Mouse (Mus musculus) liver, adult 2 months (tissue): Measurements from ENCODE around the gene Tspyl4. TPM values are rescaled to one million over a fixed set of nuclear protein-coding genes. Genes with fewer than 3 reads are reported as not detected.

Experiments
- DNase-seq: peaks from one replicate; pipeline ENCODE4 v3.0.0-alpha.2; 2011; ENCODE audit warnings: low read depth, low spot score; ENCODE audit errors: extremely low read depth
- H3K27ac ChIP-seq: fragments of 200-500 bp; replicated peaks from 2 replicates; pipeline ENCODE4 v1.5.1; 2012; ENCODE audit warnings: low read depth, mild to moderate bottlenecking, control low read depth, inconsistent platforms, low read length; ENCODE audit not compliant: insufficient read depth
- H3K27me3 ChIP-seq: fragments of 200-500 bp; 2 replicates; pipeline ENCODE4 v1.6.1; 2012; ENCODE audit warnings: mild to moderate bottlenecking, moderate library complexity, low read length, inconsistent platforms; ENCODE audit not compliant: control insufficient read depth, insufficient read depth
- H3K36me3 ChIP-seq: fragments of 200-500 bp; 2 replicates; pipeline ENCODE4 v1.6.1; 2012; ENCODE audit warnings: low read length, inconsistent platforms; ENCODE audit not compliant: control insufficient read depth, insufficient read depth
- H3K4me1 ChIP-seq: fragments of 200-500 bp; 2 replicates; pipeline ENCODE4 v1.6.1; 2011; ENCODE audit warnings: low read length; ENCODE audit not compliant: control insufficient read depth, insufficient read depth
- H3K4me3 ChIP-seq: fragments of 200-500 bp; 2 replicates; pipeline ENCODE4 v1.5.1; 2011; ENCODE audit warnings: low read depth, mild to moderate bottlenecking, control low read depth, low read length, moderate library complexity; ENCODE audit not compliant: insufficient read depth
- H3K79me2 ChIP-seq: fragments of 200-500 bp; 2 replicates; pipeline ENCODE4 v1.6.1; 2012; ENCODE audit warnings: inconsistent platforms, mild to moderate bottlenecking, low read length, moderate library complexity; ENCODE audit not compliant: control insufficient read depth, insufficient read depth
- H3K9ac ChIP-seq: fragments of 200-500 bp; 2 replicates; pipeline ENCODE4 v1.6.1; 2012; ENCODE audit warnings: low read depth, mild to moderate bottlenecking, control low read depth, inconsistent platforms, low read length
- CTCF ChIP-seq: fragments of 200-500 bp; IDR thresholded peaks from 2 replicates; pipeline ENCODE4 v1.5.1; 2011; ENCODE audit warnings: low read depth, low read length, control low read depth
- POLR2A ChIP-seq: fragments of 200-500 bp; IDR thresholded peaks from 2 replicates; pipeline ENCODE4 v1.6.1; 2011; ENCODE audit warnings: low read length, control low read depth; ENCODE audit not compliant: insufficient read depth; ENCODE audit errors: extremely low read depth
- WGBS: fragments of 180-500 bp; shearing (Covaris S2); methylation state at CpG from one replicate; pipeline ENCODE4 v1.1.7; 2018; 5-methylcytosine and 5-hydroxymethylcytosine counted together
- polyA plus RNA-seq: library from polyadenylated mRNA; depleted of rRNA; stranded (reverse); fragments of >200 nt; gene quantifications from 2 replicates; pipeline ENCODE4 v1.2.3, GENCODE M21; 2012
- total RNA-seq: library from RNA; depleted of rRNA; stranded (reverse); fragments of >200 nt; gene quantifications from 2 replicates; pipeline ENCODE4 v1.2.3, GENCODE M21; 2014

Gene Tspyl4
- total and polyA plus RNA-seq, 2 experiments: 1.7 to 2.8 TPM

GRCm38 (mm10) chr10:34282420-34283238 is 14.6 kb upstream of the Tspyl4 start:
- 3% methylated on average over 47 of the region's 47 CpGs for WGBS
- peaks cover 11% of the 10 kb centered on the region for H3K36me3 ChIP-seq
- no peak for TF ChIP-seq CTCF
- no peak for TF ChIP-seq POLR2A

GRCm38 (mm10) chr10:34296911-34297298 is 337 bp upstream of the Tspyl4 start:
- Histone ChIP-seq H3K9ac (no peak overlapping the region), H3K4me1 (no peaks in the 10 kb centered on the region), H3K79me2 (no peaks in the 10 kb centered on the region; the same call in 1 of the 2 replicates), H3K36me3 (peaks cover 2% of the 10 kb centered on the region; the same call in 1 of the 2 replicates), H3K4me3 (peak overlapping the region; percentile 7; the same call in 1 of the 2 replicates), H3K27me3 (no peaks in the 10 kb centered on the region), H3K27ac (no peak overlapping the region)
- peak; percentile 13 for DNase-seq
- 7% methylated on average over 13 of the region's 13 CpGs for WGBS
- TF ChIP-seq CTCF: no peak
- no peak for TF ChIP-seq POLR2A

More at GRCm38 (mm10) chr10:34282420-34283238, 14.6 kb upstream of the Tspyl4 start:
- Histone ChIP-seq H3K4me3 (peak overlapping the region; percentile 85), H3K9ac (peak overlapping the region; percentile 92), H3K27me3 (no peaks in the 10 kb centered on the region), H3K27ac (peak overlapping the region; percentile 76), H3K4me1 (peaks cover 12% of the 10 kb centered on the region), H3K79me2 (peaks cover 15% of the 10 kb centered on the region; the same call in 1 of the 2 replicates)
- DNase-seq: peak; percentile 83

DNA sequence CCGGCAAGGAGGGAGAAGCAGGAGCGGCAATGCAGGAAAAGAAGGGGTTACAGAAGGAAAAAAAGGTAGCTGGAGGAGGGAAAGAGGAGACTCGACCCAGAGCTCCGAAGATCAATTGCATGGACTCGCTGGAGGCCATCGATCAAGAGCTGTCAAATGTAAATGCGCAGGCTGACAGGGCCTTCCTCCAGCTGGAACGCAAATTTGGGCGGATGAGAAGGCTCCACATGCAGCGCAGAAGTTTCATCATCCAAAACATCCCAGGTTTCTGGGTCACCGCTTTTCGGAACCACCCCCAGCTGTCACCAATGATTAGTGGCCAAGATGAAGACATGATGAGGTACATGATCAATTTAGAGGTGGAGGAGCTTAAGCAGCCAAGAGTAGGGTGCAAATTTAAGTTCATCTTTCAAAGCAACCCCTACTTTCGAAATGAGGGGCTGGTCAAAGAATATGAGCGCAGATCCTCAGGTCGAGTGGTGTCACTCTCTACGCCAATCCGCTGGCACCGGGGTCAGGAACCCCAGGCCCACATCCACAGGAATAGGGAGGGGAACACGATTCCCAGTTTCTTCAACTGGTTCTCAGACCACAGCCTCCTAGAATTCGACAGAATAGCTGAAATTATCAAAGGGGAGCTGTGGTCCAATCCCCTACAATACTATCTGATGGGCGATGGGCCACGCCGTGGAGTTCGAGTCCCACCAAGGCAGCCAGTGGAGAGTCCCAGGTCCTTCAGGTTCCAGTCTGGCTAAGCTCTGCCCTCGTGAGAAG is 925 bp downstream of the Tspyl4 start:
- H3K4me1 ChIP-seq: no peaks in the 10 kb centered on the region
- peak; percentile 54 for DNase-seq
- H3K9ac ChIP-seq: peak overlapping the region; percentile 51; the same call in 1 of the 2 replicates
- WGBS: 51% methylated on average over 25 of the region's 25 CpGs
- H3K27me3 ChIP-seq: no peaks in the 10 kb centered on the region
- H3K27ac ChIP-seq: no peak overlapping the region
- no peaks in the 10 kb centered on the region for H3K36me3 ChIP-seq
- H3K4me3 ChIP-seq: peak overlapping the region; percentile 58
- TF ChIP-seq CTCF (no peak), POLR2A (no peak)
- no peaks in the 10 kb centered on the region; the same call in 1 of the 2 replicates for H3K79me2 ChIP-seq

DNA sequence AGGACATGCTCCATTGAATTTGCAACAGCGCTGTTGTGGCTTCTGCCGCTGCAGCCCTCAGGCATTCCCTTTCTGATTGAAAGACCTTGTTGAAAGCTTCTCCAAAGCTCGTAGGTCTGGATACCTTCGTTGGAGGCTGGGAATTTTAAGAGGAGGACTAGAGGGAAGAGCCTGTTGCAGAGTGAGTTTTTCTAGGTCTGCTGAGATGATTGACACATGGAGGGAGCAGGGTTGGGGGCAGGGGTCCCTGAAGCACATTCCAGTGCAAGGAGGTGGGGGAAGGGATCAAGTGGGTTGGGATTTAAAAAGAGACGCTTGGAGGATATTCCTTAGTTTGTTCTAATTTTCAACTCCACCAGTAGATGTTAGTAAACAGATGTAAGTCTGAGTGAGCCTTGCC is 3.1 kb downstream of the Tspyl4 start:
- 66% methylated on average over 5 of the region's 5 CpGs for WGBS
- no peak overlapping the region for H3K9ac ChIP-seq

DNA sequence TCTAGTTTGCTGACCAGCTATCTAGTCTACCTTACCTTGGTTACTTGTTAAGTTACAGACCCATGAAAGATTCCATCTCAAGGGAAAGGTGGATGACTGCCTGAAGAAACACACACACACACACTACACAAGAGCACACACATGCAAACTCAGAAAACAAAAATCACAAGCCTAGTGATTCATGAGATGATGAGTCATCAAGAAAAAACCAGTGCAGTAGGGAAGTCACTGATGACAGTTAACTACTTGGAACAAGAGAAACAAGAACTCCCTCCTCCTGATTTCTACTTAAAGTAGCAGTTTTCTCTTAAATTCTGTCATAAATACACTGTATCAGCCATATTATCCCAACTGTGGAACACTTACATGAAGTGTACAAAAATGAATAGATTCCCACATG is 9.8 kb downstream of the Tspyl4 start:
- H3K9ac ChIP-seq: no peak overlapping the region
- no peaks in the 10 kb centered on the region for H3K4me1 ChIP-seq
- no peak for DNase-seq
- TF ChIP-seq CTCF (no peak), POLR2A (no peak)
- no peaks in the 10 kb centered on the region for H3K27me3 ChIP-seq
- H3K36me3 ChIP-seq: peaks cover 7% of the 10 kb centered on the region
- H3K79me2 ChIP-seq: no peaks in the 10 kb centered on the region
- no peak overlapping the region for H3K27ac ChIP-seq
- H3K4me3 ChIP-seq: no peak overlapping the region

More for the DNA sequence above, 3.1 kb downstream of the Tspyl4 start:
- H3K4me1 ChIP-seq: no peaks in the 10 kb centered on the region
- H3K79me2 ChIP-seq: no peaks in the 10 kb centered on the region; the same call in 1 of the 2 replicates
- DNase-seq: no peak
- H3K27ac ChIP-seq: no peak overlapping the region
- no peaks in the 10 kb centered on the region for H3K27me3 ChIP-seq
- TF ChIP-seq POLR2A (no peak), CTCF (no peak)
- no peaks in the 10 kb centered on the region; the same call in 1 of the 2 replicates for H3K36me3 ChIP-seq
- no peak overlapping the region for H3K4me3 ChIP-seq
